Mouse (Mus musculus): ENCODE results near the gene Pan2. TPM values are rescaled to one million over a fixed set of nuclear protein-coding genes. Genes with fewer than 3 reads are reported as not detected.
A peak's percentile ranks its signal among the peaks of the same experiment; 100 is the strongest.

Pan2 gene
- polyA plus RNA-seq, 1 experiment from 2014 or later = 23.6 TPM

DNA sequence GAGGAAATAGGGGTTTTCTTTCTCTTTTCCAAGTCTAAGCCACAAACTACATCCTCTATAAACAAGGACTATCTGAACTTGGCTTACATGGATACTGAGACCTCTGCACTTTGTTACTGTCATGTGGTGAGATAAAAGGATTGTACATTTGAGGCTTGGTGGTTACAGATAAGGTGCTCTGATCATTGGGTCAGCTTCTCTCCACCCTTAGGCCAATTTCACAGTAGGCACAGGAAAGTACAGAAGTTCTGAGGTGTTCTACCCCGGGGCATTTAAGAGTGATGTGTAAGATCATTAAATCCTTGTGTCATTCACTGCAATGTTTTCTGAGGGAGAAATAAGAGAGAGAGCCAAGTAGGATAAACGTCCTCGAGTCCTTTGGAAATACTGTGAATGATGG is 33.5 kb downstream of the Pan2 start:
- Histone ChIP-seq H3K27me3 (replicated peaks; ENCODE audit: control insufficient read depth, insufficient read depth, low read length) (no peaks in the 10 kb centered on the region), H3K4me2 (ENCODE audit: low read depth, low read length) (peak overlapping the region; percentile 68), H3K9ac (ENCODE audit: low read depth, low read length) (no peak overlapping the region), H3K4me1 (ENCODE audit: control insufficient read depth, insufficient read depth, low read length) (0 out of 2 replicates have a peak, but pooled peaks cover 10% of the 10 kb centered on the region), H3K9me3 (ENCODE audit: control insufficient read depth, low read length) (no peaks in the 10 kb centered on the region), H3K27ac (replicated peaks; ENCODE audit: low read depth, low read length) (peak overlapping the region; percentile 82), H3K4me3 (ENCODE audit: low read depth, low read length) (peak overlapping the region; percentile 68; the same call in 1 of the 2 replicates), H3K36me3 (ENCODE audit: control insufficient read depth, insufficient read depth, low read length) (no peaks in the 10 kb centered on the region)
- ATAC-seq (ENCODE audit: low read depth) (no peak), DNase-seq (ENCODE audit: low spot score) (no peak)
- WGBS = 88% methylated on average over 3 of the region's 3 CpGs

DNA sequence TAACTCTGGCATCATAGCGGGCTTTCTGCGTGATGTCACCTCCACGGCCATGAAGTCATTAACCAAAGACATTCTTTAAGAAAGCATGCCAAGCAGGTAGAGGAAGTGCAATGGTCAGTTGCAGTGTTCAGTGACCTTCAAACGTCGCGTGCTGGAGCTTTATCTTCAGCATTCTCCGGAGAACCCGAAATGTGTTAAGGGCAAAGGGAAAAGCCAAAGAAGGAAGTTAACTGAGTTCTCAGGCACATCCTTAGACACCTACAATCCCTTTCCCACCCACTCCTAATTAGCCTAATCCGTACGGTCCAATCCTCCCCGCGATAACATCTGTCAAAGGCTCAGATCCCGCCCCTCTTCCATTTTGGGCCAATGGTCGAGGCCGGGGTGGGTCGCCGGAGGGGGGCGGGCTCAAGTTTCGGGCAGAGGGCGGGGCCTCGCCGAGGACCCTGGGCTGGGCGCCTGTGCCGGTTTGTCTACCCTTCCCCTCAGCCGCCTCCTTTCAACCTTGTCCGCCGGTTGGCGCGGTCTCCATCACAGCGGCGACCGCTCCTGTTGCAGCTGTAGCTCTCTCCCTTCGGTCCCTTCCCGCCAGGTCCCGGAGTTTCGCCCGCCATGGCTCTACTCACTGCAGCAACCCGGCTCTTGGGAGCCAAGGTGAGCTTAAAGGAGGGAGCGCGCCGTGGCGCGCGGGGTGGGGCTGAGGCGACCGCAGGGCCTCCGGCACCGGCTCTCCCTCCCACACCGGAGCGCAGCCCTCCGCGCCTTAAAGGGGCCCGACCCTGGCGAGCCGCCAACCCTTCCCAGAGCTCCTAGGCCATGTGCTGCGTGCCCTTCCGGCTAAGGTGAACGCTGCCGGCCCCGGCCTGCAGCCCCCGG is 34.4 kb downstream of the Pan2 start, which contains the start of gene Cs:
TSS of gene Cs (plus strand) at position 429 of the 876 bp plus-strand sequence.
- DNase-seq (ENCODE audit: low spot score) (peak; percentile 99), ATAC-seq (ENCODE audit: low read depth) (peak; percentile 98)
- Histone ChIP-seq H3K9me3 (ENCODE audit: control insufficient read depth, low read length) (no peaks in the 10 kb centered on the region), H3K4me2 (ENCODE audit: low read depth, low read length) (peak within 1 kb of the TSS; percentile 68), H3K4me3 (ENCODE audit: low read depth, low read length) (peak within 1 kb of the TSS; percentile 68), H3K9ac (ENCODE audit: low read depth, low read length) (peak within 1 kb of the TSS; percentile 77), H3K27me3 (replicated peaks; ENCODE audit: control insufficient read depth, insufficient read depth, low read length) (no peaks in the 10 kb centered on the region), H3K36me3 (ENCODE audit: control insufficient read depth, insufficient read depth, low read length) (no peaks in the 10 kb centered on the region), H3K4me1 (ENCODE audit: control insufficient read depth, insufficient read depth, low read length) (0 out of 2 replicates have a peak, but pooled peaks cover 10% of the 10 kb centered on the region), H3K27ac (replicated peaks; ENCODE audit: low read depth, low read length) (peak within 1 kb of the TSS; percentile 84)
- WGBS = under 1% methylated on average over 51 of the region's 61 CpGs

DNA sequence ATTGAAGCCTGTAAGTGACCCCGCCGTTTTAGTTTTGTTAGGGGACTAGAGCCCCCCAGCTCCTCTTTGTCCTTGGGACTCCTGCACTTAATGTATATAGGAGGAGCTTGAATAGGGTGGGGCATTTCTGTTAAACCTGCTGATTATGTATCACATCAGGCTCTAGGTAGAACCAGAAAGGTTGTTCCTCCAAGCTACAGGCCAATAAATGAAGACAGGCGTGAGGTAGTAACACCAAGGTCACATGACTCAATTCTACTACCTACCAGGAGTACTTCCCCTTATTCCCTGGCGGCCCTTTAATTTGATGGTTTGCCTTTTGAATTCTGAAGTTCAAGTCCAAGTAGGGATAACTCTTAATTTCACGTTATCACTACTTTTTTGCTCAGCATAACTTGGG is 35.3 kb downstream of the Pan2 start:
- ATAC-seq (ENCODE audit: low read depth) = no peak
- no peak for DNase-seq (ENCODE audit: low spot score)

DNA sequence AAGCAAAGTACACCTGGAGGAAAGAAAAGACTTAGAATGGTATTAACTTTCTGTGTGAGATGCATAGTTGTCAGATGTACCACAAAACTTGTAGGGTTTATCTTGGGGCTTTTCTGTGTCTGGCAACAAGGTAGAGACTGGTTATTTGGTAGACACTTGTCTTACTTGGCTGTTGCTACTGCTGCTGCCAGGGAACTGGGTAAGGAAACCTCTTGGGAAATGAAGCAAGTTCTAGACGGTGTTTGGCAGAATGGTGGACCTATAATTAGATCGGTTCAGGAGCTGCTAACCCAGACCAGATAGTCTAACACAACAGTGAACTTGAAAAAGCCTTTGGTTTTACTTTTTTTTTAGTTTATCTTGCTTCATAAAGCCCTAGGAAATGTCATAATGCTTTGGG is 35.8 kb downstream of the Pan2 start:
- Histone ChIP-seq H3K27me3 (replicated peaks; ENCODE audit: control insufficient read depth, insufficient read depth, low read length) (no peaks in the 10 kb centered on the region), H3K9ac (ENCODE audit: low read depth, low read length) (peak overlapping the region; percentile 20; the same call in 1 of the 2 replicates), H3K36me3 (ENCODE audit: control insufficient read depth, insufficient read depth, low read length) (no peaks in the 10 kb centered on the region), H3K4me2 (ENCODE audit: low read depth, low read length) (peak overlapping the region; percentile 62), H3K27ac (replicated peaks; ENCODE audit: low read depth, low read length) (no peak overlapping the region), H3K4me3 (ENCODE audit: low read depth, low read length) (peak overlapping the region; percentile 68), H3K4me1 (ENCODE audit: control insufficient read depth, insufficient read depth, low read length) (0 out of 2 replicates have a peak, but pooled peaks cover 10% of the 10 kb centered on the region), H3K9me3 (ENCODE audit: control insufficient read depth, low read length) (no peaks in the 10 kb centered on the region)
- ATAC-seq (ENCODE audit: low read depth) = no peak
- no peak for DNase-seq (ENCODE audit: low spot score)
- 68% methylated on average over 2 of the region's 2 CpGs for WGBS

More for the DNA sequence above, 35.3 kb downstream of the Pan2 start:
- Histone ChIP-seq H3K27me3 (replicated peaks; ENCODE audit: control insufficient read depth, insufficient read depth, low read length) (no peaks in the 10 kb centered on the region), H3K4me2 (ENCODE audit: low read depth, low read length) (peak overlapping the region; percentile 62), H3K27ac (replicated peaks; ENCODE audit: low read depth, low read length) (peak overlapping the region; percentile 84; the same call in 1 of the 2 replicates), H3K36me3 (ENCODE audit: control insufficient read depth, insufficient read depth, low read length) (no peaks in the 10 kb centered on the region), H3K4me1 (ENCODE audit: control insufficient read depth, insufficient read depth, low read length) (0 out of 2 replicates have a peak, but pooled peaks cover 10% of the 10 kb centered on the region), H3K9ac (ENCODE audit: low read depth, low read length) (peak overlapping the region; percentile 77), H3K9me3 (ENCODE audit: control insufficient read depth, low read length) (no peaks in the 10 kb centered on the region), H3K4me3 (ENCODE audit: low read depth, low read length) (peak overlapping the region; percentile 68)
- WGBS = 17% methylated on average over 5 of the region's 5 CpGs

DNA sequence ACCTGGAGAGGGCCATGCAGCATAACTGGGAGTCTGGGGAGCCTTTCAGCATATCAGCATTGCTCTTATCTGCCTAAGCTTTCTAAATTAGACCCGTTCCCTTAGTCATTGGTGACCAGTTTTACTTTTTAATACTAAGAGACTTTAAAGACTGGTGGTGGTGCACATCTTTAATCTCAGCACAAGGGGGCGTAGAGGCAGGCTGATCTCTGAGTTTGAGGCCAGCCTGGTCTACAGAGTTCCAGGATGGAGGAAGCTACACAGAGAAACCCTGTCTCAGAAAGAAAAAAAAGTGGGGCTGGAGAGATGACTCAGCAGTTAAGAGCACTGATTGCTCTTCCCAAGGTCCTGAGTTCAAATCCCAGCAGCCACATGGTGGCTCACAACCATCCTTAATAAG is 37.1 kb downstream of the Pan2 start:
- H3K4me3 ChIP-seq (ENCODE audit: low read depth, low read length) = no peak overlapping the region
- 88% methylated on average over 2 of the region's 2 CpGs for WGBS
- ATAC-seq (ENCODE audit: low read depth) = no peak

DNA sequence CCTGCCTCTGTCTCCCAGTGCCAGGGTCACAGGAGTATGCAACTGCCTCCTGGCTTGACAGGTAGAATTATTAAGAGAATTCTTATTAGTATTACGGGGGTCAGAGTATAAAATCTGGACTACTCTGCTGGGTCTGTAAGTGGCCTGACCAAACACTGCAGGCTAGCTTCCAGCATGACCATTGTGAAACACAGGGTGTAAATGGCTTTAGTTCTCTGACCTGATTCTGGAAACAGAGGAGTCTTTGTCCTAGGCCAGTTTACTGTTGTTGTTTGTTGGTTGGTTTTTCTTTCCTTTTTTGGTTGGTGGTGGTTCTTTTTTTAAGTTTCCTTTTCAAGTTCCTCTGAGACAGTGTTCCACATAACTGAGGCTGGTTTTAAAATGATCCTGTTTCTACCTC is 40.3 kb downstream of the Pan2 start:
- WGBS = 91% methylated on average over 1 of the region's 1 CpGs
- Histone ChIP-seq H3K9ac (ENCODE audit: low read depth, low read length) (no peak overlapping the region), H3K27me3 (replicated peaks; ENCODE audit: control insufficient read depth, insufficient read depth, low read length) (no peaks in the 10 kb centered on the region), H3K36me3 (ENCODE audit: control insufficient read depth, insufficient read depth, low read length) (no peaks in the 10 kb centered on the region), H3K4me3 (ENCODE audit: low read depth, low read length) (no peak overlapping the region), H3K27ac (replicated peaks; ENCODE audit: low read depth, low read length) (no peak overlapping the region), H3K4me1 (ENCODE audit: control insufficient read depth, insufficient read depth, low read length) (peaks cover 12% of the 10 kb centered on the region; the same call in 1 of the 2 replicates), H3K4me2 (ENCODE audit: low read depth, low read length) (no peak overlapping the region), H3K9me3 (ENCODE audit: control insufficient read depth, low read length) (no peaks in the 10 kb centered on the region)
- DNase-seq (ENCODE audit: low spot score) (no peak), ATAC-seq (ENCODE audit: low read depth) (no peak)

More for the DNA sequence above, 37.1 kb downstream of the Pan2 start:
- no peaks in the 10 kb centered on the region for H3K9me3 ChIP-seq (ENCODE audit: control insufficient read depth, low read length)
- H3K4me1 ChIP-seq (ENCODE audit: control insufficient read depth, insufficient read depth, low read length) = 0 out of 2 replicates have a peak, but pooled peaks cover 13% of the 10 kb centered on the region
- no peak overlapping the region for H3K9ac ChIP-seq (ENCODE audit: low read depth, low read length)
- H3K27ac ChIP-seq (replicated peaks; ENCODE audit: low read depth, low read length) = no peak overlapping the region
- DNase-seq (ENCODE audit: low spot score) = no peak
- no peaks in the 10 kb centered on the region for H3K27me3 ChIP-seq (replicated peaks; ENCODE audit: control insufficient read depth, insufficient read depth, low read length)
- H3K4me2 ChIP-seq (ENCODE audit: low read depth, low read length) = no peak overlapping the region
- H3K36me3 ChIP-seq (ENCODE audit: control insufficient read depth, insufficient read depth, low read length) = no peaks in the 10 kb centered on the region

DNA sequence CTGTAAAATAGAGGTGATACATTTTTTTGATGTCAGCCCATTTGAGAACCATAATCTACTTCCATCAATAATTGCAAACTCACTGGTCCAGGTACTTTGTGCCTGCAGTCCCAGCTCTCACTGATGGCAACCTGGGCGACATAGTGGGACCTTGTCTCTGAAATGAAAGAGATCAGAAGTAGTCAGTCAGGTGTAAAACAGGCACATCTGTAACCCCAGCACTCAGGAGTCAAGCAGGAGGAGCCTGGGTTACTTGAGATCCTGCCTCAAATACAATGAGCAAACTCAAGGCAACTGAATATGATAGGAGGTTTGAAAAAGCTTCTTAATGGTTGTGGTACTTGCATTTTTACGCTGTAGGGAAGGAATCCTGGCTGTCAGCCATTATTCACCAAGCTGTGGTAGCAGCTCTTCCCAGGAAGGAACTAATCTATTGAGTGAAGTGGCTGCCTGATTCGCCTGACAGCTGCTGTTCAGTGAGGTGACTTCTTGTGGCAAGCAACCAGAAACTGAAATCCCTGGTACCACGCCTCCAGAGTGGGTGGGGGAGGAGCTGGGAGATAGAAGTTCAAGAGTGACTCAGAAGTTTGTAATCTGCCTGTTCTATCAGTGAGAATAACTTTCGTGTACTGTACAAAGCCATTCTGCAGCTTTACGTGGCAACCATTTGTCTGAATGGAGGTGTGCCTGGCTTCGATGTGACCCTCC is 41.6 kb downstream of the Pan2 start:
- no peaks in the 10 kb centered on the region for H3K9me3 ChIP-seq (ENCODE audit: control insufficient read depth, low read length)
- H3K27ac ChIP-seq (replicated peaks; ENCODE audit: low read depth, low read length) = peak overlapping the region; percentile 74
- WGBS = 39% methylated on average over 7 of the region's 7 CpGs
- peak overlapping the region; percentile 20 for H3K4me2 ChIP-seq (ENCODE audit: low read depth, low read length)
- ATAC-seq (ENCODE audit: low read depth) = peak; percentile 83
- peaks cover 3% of the 10 kb centered on the region; the same call in 1 of the 2 replicates for H3K4me1 ChIP-seq (ENCODE audit: control insufficient read depth, insufficient read depth, low read length)
- DNase-seq (ENCODE audit: low spot score) = peak; percentile 94
- H3K36me3 ChIP-seq (ENCODE audit: control insufficient read depth, insufficient read depth, low read length) = peaks cover 3% of the 10 kb centered on the region; the same call in 1 of the 2 replicates
- no peaks in the 10 kb centered on the region for H3K27me3 ChIP-seq (replicated peaks; ENCODE audit: control insufficient read depth, insufficient read depth, low read length)
- H3K4me3 ChIP-seq (ENCODE audit: low read depth, low read length) = no peak overlapping the region
- no peak overlapping the region for H3K9ac ChIP-seq (ENCODE audit: low read depth, low read length)

DNA sequence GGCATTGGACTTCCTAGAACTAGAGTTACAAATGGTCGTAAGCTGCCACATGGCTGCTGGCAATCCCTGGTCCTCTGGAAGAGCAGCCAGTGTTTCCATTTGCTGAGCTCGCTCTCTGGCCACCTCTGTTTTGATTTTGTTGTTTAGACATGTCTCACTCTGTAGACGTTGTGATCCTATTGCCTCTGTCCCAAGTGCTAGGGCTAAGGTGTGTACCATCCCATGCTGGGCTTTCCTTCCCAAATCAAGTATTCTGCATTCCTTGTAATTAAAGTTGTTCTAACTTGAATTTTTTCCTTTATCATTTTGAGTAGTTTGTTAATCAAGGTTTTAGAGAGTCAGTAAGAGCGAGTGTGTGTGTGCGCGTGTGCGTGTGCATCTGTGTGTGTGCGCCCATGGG is 44.4 kb downstream of the Pan2 start:
- ATAC-seq (ENCODE audit: low read depth) (no peak), DNase-seq (ENCODE audit: low spot score) (no peak)
- Histone ChIP-seq H3K9me3 (ENCODE audit: control insufficient read depth, low read length) (no peaks in the 10 kb centered on the region), H3K4me2 (ENCODE audit: low read depth, low read length) (no peak overlapping the region), H3K4me1 (ENCODE audit: control insufficient read depth, insufficient read depth, low read length) (peaks cover 3% of the 10 kb centered on the region; the same call in 1 of the 2 replicates), H3K4me3 (ENCODE audit: low read depth, low read length) (no peak overlapping the region), H3K27ac (replicated peaks; ENCODE audit: low read depth, low read length) (no peak overlapping the region), H3K36me3 (ENCODE audit: control insufficient read depth, insufficient read depth, low read length) (peaks cover 30% of the 10 kb centered on the region), H3K27me3 (replicated peaks; ENCODE audit: control insufficient read depth, insufficient read depth, low read length) (no peaks in the 10 kb centered on the region), H3K9ac (ENCODE audit: low read depth, low read length) (no peak overlapping the region)
- 92% methylated on average over 8 of the region's 8 CpGs for WGBS
